8 mouse cellular contexts compared by ENCODE assay signal in the genomic region with DNA sequence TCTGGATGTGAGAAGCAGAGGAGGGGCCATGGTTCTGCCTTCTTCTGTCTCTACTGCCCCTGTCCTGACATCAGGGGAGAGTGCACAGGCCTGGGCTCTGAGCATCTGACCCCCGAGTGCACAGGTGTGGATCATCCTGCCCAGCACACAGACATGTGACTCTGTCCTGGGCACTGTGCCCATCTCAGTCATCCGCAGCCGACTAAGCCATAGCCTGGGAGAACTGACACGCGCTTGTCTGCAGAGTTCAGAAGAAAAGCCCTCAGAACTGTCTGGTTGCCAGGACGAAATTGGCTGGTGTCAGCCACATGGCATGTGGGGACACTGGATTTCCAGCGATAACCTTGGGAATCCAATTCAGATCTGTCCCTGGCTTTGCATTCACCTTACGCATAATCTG.
DNase-seq lines count a peak whose midpoint lies in the region; ATAC-seq lines count a peak whose summit lies in the region.

No protein-coding gene starts in this region.

- no peak overlapping the region for H3K27ac ChIP-seq in embryonic facial prominence, embryonic 14.5 days (replicated peaks; ENCODE audit: low read depth, low read length)
- H3K27ac ChIP-seq in liver, embryonic 12.5 days = no peak overlapping the region

- no peak overlapping the region for H3K4me2 ChIP-seq in embryonic facial prominence, embryonic 14.5 days (ENCODE audit: low read depth, low read length)
- no peak overlapping the region for H3K4me2 ChIP-seq in liver, embryonic 12.5 days

- peaks cover 23% of the 10 kb centered on the region for H3K4me1 ChIP-seq in embryonic facial prominence, embryonic 14.5 days (ENCODE audit: control insufficient read depth, insufficient read depth, low read length)
- no peaks in the 10 kb centered on the region for H3K4me1 ChIP-seq in liver, embryonic 12.5 days

- H3K36me3 ChIP-seq in embryonic facial prominence, embryonic 14.5 days (ENCODE audit: control insufficient read depth, insufficient read depth, low read length) = no peaks in the 10 kb centered on the region
- H3K36me3 ChIP-seq in liver, embryonic 12.5 days = no peaks in the 10 kb centered on the region

- intact Hi-C loops in heart, postnatal 25 days (cut with DNase I) = no loop called here
- intact Hi-C loops in left cerebral cortex, postnatal 4 days (cut with DNase I) = no loop called here

- no peak overlapping the region for H3K9ac ChIP-seq in embryonic facial prominence, embryonic 14.5 days (ENCODE audit: low read depth, low read length)
- H3K9ac ChIP-seq in liver, embryonic 12.5 days = no peak overlapping the region

- peak; percentile 33 to 55 for DNase-seq in adrenal gland, adult (ENCODE audit: inconsistent age in 2 of 2, low spot score in 1 of 2)
- DNase-seq in adrenal gland, postnatal 4 days (ENCODE audit: low spot score in 2 of 2) = no peak
- DNase-seq in Muller cell, postnatal 12 days (ENCODE audit: inconsistent ontology term) = peak; percentile 54
- no peak for DNase-seq in embryonic facial prominence, embryonic 14.5 days (ENCODE audit: low spot score)
- peak; percentile 30 for DNase-seq in heart, postnatal 25 days (ENCODE audit: low spot score)
- peak; percentile 81 for DNase-seq in left cerebral cortex, postnatal 4 days
- DNase-seq in thymus, postnatal 14 days = no peak

- H3K4me3 ChIP-seq in embryonic facial prominence, embryonic 14.5 days (ENCODE audit: low read depth, low read length) = no peak overlapping the region
- no peak overlapping the region for H3K4me3 ChIP-seq in liver, embryonic 12.5 days

- peak; percentile 47 for ATAC-seq in embryonic facial prominence, embryonic 14.5 days (ENCODE audit: low read depth)
- no peak for ATAC-seq in liver, embryonic 12.5 days

- no peaks in the 10 kb centered on the region for H3K9me3 ChIP-seq in embryonic facial prominence, embryonic 14.5 days (ENCODE audit: control insufficient read depth, low read length)
- H3K9me3 ChIP-seq in liver, embryonic 12.5 days (replicated peaks) = no peaks in the 10 kb centered on the region

- H3K27me3 ChIP-seq in embryonic facial prominence, embryonic 14.5 days (replicated peaks; ENCODE audit: control insufficient read depth, insufficient read depth, low read length) = no peaks in the 10 kb centered on the region
- no peaks in the 10 kb centered on the region for H3K27me3 ChIP-seq in liver, embryonic 12.5 days (replicated peaks)

- WGBS in embryonic facial prominence, embryonic 14.5 days = 61% methylated on average over 8 of the region's 8 CpGs
- WGBS in liver, embryonic 12.5 days (ENCODE audit: insufficient replicate concordance) = 75% methylated on average over 8 of the region's 8 CpGs

Comparison
In these comparisons a context has a peak if more than half of its experiments do, and no peak if none do; other contexts are left out.
1. DNase-seq: peak in adrenal gland, adult (2 of 2), Muller cell, postnatal 12 days (single experiment), heart, postnatal 25 days (single experiment) and left cerebral cortex, postnatal 4 days (single experiment); none in adrenal gland, postnatal 4 days (0 of 2), embryonic facial prominence, embryonic 14.5 days (single experiment) and thymus, postnatal 14 days (single experiment).